Mouse (Mus musculus): ENCODE measurements around the gene Rnf227. TPM values are rescaled to one million over a fixed set of nuclear protein-coding genes. Genes with fewer than 3 reads are reported as not detected.

The Rnf227 gene
- total and polyA plus RNA-seq, 3 experiments = 0.21 to 0.30 TPM; not detected in 1

DNA sequence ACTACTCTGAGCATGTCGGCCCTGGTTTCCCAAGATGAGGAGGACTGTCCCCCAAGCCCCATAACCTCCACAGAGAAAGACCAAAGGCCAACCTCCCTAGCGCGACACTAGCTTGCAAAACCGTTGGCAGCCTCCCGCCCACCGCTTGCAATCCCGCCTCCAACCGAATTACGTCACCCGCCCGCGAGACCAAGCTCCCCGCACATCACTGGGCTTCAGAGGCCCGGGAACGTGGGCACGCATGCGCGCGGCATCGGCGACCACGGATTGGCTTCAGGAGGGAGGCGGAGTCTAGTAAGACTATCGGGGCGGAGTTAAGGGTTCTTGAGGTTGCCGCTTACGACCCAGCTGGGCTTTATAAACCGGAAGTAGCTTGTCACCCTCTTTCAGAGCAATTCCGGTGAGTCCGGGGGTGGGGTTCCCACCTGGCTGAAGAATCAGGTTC is 16.6 kb upstream of the Rnf227 start, which contains the start of the genes Cntrob and Trappc1:
Cntrob (minus strand) TSS at position 109 of the 445 bp plus-strand sequence.
Trappc1 (plus strand) TSS at position 314 of the 445 bp plus-strand sequence.
- peak within 1 kb of the TSS; percentile 81 for H3K4me2 ChIP-seq (ENCODE audit: insufficient read depth, low read depth, poor library complexity, severe bottlenecking)
- peak within 1 kb of the TSS; percentile 93 for H3K9ac ChIP-seq (ENCODE audit: insufficient read depth, low read depth)
- TF ChIP-seq UBTF (IDR thresholded peaks at IDR 0.05; ENCODE audit: low read depth, low read length) = no peak
- peak; percentile 44; the same call in 1 of the 2 replicates for TF ChIP-seq JUN (IDR thresholded peaks at IDR 0.05; ENCODE audit: insufficient read depth, low read depth, low read length)
- TF ChIP-seq MAX (IDR thresholded peaks at IDR 0.05; ENCODE audit: low read length) = no peak
- TF ChIP-seq SIN3A (IDR thresholded peaks at IDR 0.05; ENCODE audit: low read length) = peak; percentile 95
- TF ChIP-seq POLR2AphosphoS2 (IDR thresholded peaks at IDR 0.05; ENCODE audit: low read depth, low read length) = peak; percentile 95
- peak; percentile 75 for TF ChIP-seq HCFC1 (IDR thresholded peaks at IDR 0.05; ENCODE audit: low read depth, low read length)
- TF ChIP-seq CTCF (conservative IDR thresholded peaks at IDR 0.05 in 1 of 2, IDR thresholded peaks at IDR 0.05 in 1 of 2; ENCODE audit: low read depth in 2 of 2, low read length in 2 of 2) = no peak
- TF ChIP-seq ELF1 (IDR thresholded peaks at IDR 0.05; ENCODE audit: low read depth, low read length) = peak; percentile 94
- no peak; the same call in 1 of the 2 replicates for TF ChIP-seq MXI1 (IDR thresholded peaks at IDR 0.05; ENCODE audit: low read depth, low read length)
- TF ChIP-seq ETS1 (conservative IDR thresholded peaks at IDR 0.05; ENCODE audit: low read depth, low read length) = peak; percentile 45
- TF ChIP-seq MAFK (IDR thresholded peaks at IDR 0.05; ENCODE audit: insufficient replicate concordance, low read length) = no peak
- no peak for TF ChIP-seq CHD1 (IDR thresholded peaks at IDR 0.05; ENCODE audit: low read depth, low read length)
- TF ChIP-seq MEF2A (IDR thresholded peaks at IDR 0.05; ENCODE audit: borderline replicate concordance, low read depth, low read length) = no peak; the same call in 1 of the 2 replicates
- no peak for TF ChIP-seq RAD21 (IDR thresholded peaks at IDR 0.05; ENCODE audit: low read depth, low read length)
- TF ChIP-seq IRF4 (IDR thresholded peaks at IDR 0.05; ENCODE audit: low read depth, low read length) = peak; percentile 34; the same call in 1 of the 2 replicates
- no peak for TF ChIP-seq SMC3 (IDR thresholded peaks at IDR 0.05; ENCODE audit: low read depth, low read length)
- peak; percentile 92 for TF ChIP-seq ZMIZ1 (IDR thresholded peaks at IDR 0.05; ENCODE audit: low read depth, low read length)
- TF ChIP-seq USF1 (IDR thresholded peaks at IDR 0.05; ENCODE audit: low read depth, low read length) = no peak
- no peak for TF ChIP-seq USF2 (conservative IDR thresholded peaks at IDR 0.05; ENCODE audit: low read depth, low read length)
- peak; percentile 99 for TF ChIP-seq NRF1 (IDR thresholded peaks at IDR 0.05; ENCODE audit: low read depth, low read length)
- TF ChIP-seq CHD2 (IDR thresholded peaks at IDR 0.05; ENCODE audit: low read length) = peak; percentile 96
- peak; percentile 12; the same call in 1 of the 2 replicates for TF ChIP-seq MAZ (IDR thresholded peaks at IDR 0.05; ENCODE audit: low read depth, low read length)
- TF ChIP-seq ZNF384 (IDR thresholded peaks at IDR 0.05; ENCODE audit: low read depth, low read length) = no peak
- TF ChIP-seq ZKSCAN1 (IDR thresholded peaks at IDR 0.05; ENCODE audit: borderline replicate concordance, low read depth, low read length) = no peak
- TF ChIP-seq GABPA (IDR thresholded peaks at IDR 0.05; ENCODE audit: insufficient replicate concordance, low read depth, low read length) = no peak
- TF ChIP-seq TBP (conservative IDR thresholded peaks at IDR 0.05; ENCODE audit: low read depth, low read length) = peak; percentile 67; the same call in 1 of the 2 replicates
- peak; percentile 99 for TF ChIP-seq POLR2A (IDR thresholded peaks at IDR 0.05; ENCODE audit: low read depth, low read length)
- no peak for TF ChIP-seq ZC3H11A (IDR thresholded peaks at IDR 0.05; ENCODE audit: low read depth, low read length)
- 0 out of 2 replicates have a peak, but pooled peaks have one; percentile 32 for TF ChIP-seq MYC (IDR thresholded peaks at IDR 0.05; ENCODE audit: low read depth, low read length)
- peak; percentile 87 for TF ChIP-seq TCF12 (IDR thresholded peaks at IDR 0.05; ENCODE audit: low read depth, low read length)
- TF ChIP-seq JUND (conservative IDR thresholded peaks at IDR 0.05; ENCODE audit: low read depth, low read length) = no peak
- TF ChIP-seq PAX5 (IDR thresholded peaks at IDR 0.05; ENCODE audit: low read length) = no peak
- peak; percentile 97 for TF ChIP-seq NELFE (IDR thresholded peaks at IDR 0.05; ENCODE audit: low read depth, low read length)
- TF ChIP-seq EP300 (IDR thresholded peaks at IDR 0.05; ENCODE audit: low read length) = no peak
- no peak for TF ChIP-seq BHLHE40 (IDR thresholded peaks at IDR 0.05; ENCODE audit: low read depth, low read length)
- TF ChIP-seq KAT2A (IDR thresholded peaks at IDR 0.05; ENCODE audit: insufficient replicate concordance, low read length) = 0 out of 2 replicates have a peak, but pooled peaks have one; percentile 54
- peak; percentile 70; the same call in 1 of the 2 replicates for TF ChIP-seq E2F4 (IDR thresholded peaks at IDR 0.05; ENCODE audit: insufficient replicate concordance, low read depth, low read length)
- TF ChIP-seq RCOR1 (conservative IDR thresholded peaks at IDR 0.05; ENCODE audit: low read depth, low read length) = no peak
- H3K79me2 ChIP-seq (replicated peaks; ENCODE audit: control insufficient read depth, extremely low read depth, insufficient read depth, poor library complexity, severe bottlenecking) = no peaks in the 10 kb centered on the region
- DNase-seq (ENCODE audit: extremely low read depth) = peak; percentile 100
- in situ Hi-C loops (cut with MboI; ENCODE audit: low pct_ligation_motif_present, low pct_unique_long_range_greater_than_20kb, low sequenced_read_pairs) (no loop called here), dilution Hi-C loops (cut with MboI; ENCODE audit: extremely low pct_ligation_motif_present, extremely low pct_unique_long_range_greater_than_20kb, low sequenced_read_pairs) (no loop called here)
- H3K4me1 ChIP-seq (ENCODE audit: control insufficient read depth in 1 of 2, insufficient read depth in 2 of 2) = peaks cover 12 to 39% of the 10 kb centered on the region in 2 experiments
- peaks cover 24% of the 10 kb centered on the region for H3K27me3 ChIP-seq (replicated peaks)
- no peak within 1 kb of the TSS; the same call in 1 of the 2 replicates for H3K27ac ChIP-seq (ENCODE audit: insufficient read depth, low read depth)
- no peaks in the 10 kb centered on the region for H3K9me3 ChIP-seq (replicated peaks; ENCODE audit: low read length)
- peaks cover 12 to 30% of the 10 kb centered on the region in 2 experiments for H3K36me3 ChIP-seq (replicated peaks in 1 of 2; ENCODE audit: control insufficient read depth in 1 of 2, insufficient read depth in 1 of 2, low read length in 1 of 2)
- peak within 1 kb of the TSS; percentile 69 to 98 (median 73) for H3K4me3 ChIP-seq (replicated peaks in 1 of 3; ENCODE audit: low read depth in 2 of 3, low read length in 2 of 3, poor library complexity in 1 of 3)

Measured in CH12.LX (cell line).